Mouse (Mus musculus): Measurements from ENCODE around the gene Als2. TPM values are rescaled to one million over a fixed set of nuclear protein-coding genes. Genes with fewer than 3 reads are reported as not detected.

The Als2 gene
- polyA plus RNA-seq, 1 experiment from 2014 or later = 23.5 TPM

DNA sequence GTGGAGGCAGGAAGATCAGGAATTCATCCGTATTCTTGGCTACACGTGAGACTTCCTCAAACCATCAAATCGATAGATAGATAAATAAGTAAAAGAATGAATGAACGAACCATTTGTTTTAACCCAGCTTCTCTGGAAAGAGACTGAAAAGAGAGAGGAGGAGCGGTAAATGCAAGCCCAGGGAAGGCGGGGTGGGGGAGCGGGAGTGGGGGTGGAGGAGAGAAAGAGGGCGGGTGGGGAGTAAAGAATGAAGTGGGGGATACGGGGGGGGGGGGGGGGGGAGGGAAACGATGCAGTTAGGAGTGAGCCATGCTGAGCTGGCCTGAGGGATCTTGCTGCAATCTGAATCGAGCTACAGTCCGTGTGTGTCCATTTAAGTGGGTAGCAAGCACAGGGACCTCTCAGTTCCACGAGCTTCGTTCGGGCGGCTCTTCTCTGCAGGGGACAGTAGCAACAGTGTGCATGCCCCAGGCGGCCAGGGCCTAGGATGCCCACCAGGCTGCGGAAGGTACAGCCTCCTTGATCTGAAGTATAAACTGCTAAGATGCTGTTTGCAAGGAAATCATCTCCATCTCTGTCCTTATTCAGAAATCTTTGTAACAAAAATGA, 16.4 kb upstream of the Als2 start:
- Histone ChIP-seq H3K27ac (ENCODE audit: low read length) (no peak overlapping the region), H3K4me3 (ENCODE audit: low read depth, low read length) (peak overlapping the region; percentile 34), H3K27me3 (ENCODE audit: control insufficient read depth, insufficient read depth, low read depth, low read length) (no peaks in the 10 kb centered on the region; the same call in 1 of the 2 replicates), H3K4me1 (ENCODE audit: control insufficient read depth, insufficient read depth, low read length) (peaks cover 13% of the 10 kb centered on the region), H3K9me3 (replicated peaks; ENCODE audit: control insufficient read depth, low read length, poor library complexity, severe bottlenecking) (no peaks in the 10 kb centered on the region), H3K36me3 (ENCODE audit: control insufficient read depth, insufficient read depth, low read length) (no peaks in the 10 kb centered on the region), H3K4me2 (ENCODE audit: low read length) (peak overlapping the region; percentile 64), H3K9ac (ENCODE audit: low read depth, low read length) (peak overlapping the region; percentile 70)
- ATAC-seq = peak; percentile 63
- WGBS = under 1% methylated on average over 15 of the region's 18 CpGs

DNA sequence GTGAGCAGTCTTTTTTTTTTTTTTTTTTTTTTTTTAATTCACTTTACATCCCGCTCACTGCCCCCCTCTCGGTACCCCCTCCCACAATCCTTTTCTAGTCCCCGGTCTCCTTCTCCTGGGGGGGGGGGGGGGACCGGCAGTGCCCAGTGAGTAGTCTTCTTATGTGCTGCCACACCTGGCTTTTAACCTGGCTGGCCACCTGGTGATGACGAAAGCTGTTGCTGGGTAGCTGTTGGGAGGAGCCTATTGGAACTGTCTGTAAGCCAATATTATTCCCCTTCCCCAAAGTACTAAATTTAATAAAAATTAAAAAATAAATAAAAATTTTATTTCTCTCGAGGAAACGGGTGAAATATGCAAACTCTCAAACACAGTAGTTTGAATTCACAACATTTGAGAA, 15.7 kb upstream of the Als2 start:
- H3K27me3 ChIP-seq (ENCODE audit: control insufficient read depth, insufficient read depth, low read depth, low read length) = no peaks in the 10 kb centered on the region; the same call in 1 of the 2 replicates
- peak; percentile 77; the same call in 1 of the 2 replicates for ATAC-seq
- peak overlapping the region; percentile 70; the same call in 1 of the 2 replicates for H3K9ac ChIP-seq (ENCODE audit: low read depth, low read length)
- H3K4me1 ChIP-seq (ENCODE audit: control insufficient read depth, insufficient read depth, low read length) = peaks cover 13% of the 10 kb centered on the region
- no peaks in the 10 kb centered on the region for H3K36me3 ChIP-seq (ENCODE audit: control insufficient read depth, insufficient read depth, low read length)
- H3K9me3 ChIP-seq (replicated peaks; ENCODE audit: control insufficient read depth, low read length, poor library complexity, severe bottlenecking) = no peaks in the 10 kb centered on the region
- H3K27ac ChIP-seq (ENCODE audit: low read length) = no peak overlapping the region
- 9% methylated on average over 4 of the region's 7 CpGs for WGBS
- peak overlapping the region; percentile 34 for H3K4me3 ChIP-seq (ENCODE audit: low read depth, low read length)
- H3K4me2 ChIP-seq (ENCODE audit: low read length) = peak overlapping the region; percentile 64

DNA sequence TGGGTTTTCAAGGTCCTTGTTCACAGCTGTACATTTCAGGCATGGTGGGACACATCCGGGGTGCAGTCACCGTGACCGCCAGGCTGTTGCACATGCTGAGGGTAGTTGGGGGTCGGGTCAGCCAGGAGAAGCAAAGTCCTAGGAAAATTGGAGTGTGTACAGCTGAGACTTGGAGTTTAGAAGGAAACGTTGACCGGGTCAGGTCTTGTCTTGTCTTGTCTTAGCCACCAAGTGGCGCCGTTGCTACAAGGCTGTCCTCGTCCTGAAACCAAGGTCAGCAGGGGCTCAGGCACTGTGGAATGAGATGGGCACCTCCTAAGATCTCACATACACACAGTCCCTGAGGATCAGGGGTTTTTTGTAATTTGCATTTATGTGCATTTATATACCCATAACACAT, 10.6 kb upstream of the Als2 start:
- WGBS = 5% methylated on average over 9 of the region's 9 CpGs
- H3K27me3 ChIP-seq (ENCODE audit: control insufficient read depth, insufficient read depth, low read depth, low read length) = no peaks in the 10 kb centered on the region
- H3K9me3 ChIP-seq (replicated peaks; ENCODE audit: control insufficient read depth, low read length, poor library complexity, severe bottlenecking) = no peaks in the 10 kb centered on the region
- no peak overlapping the region for H3K27ac ChIP-seq (ENCODE audit: low read length)
- H3K4me2 ChIP-seq (ENCODE audit: low read length) = no peak overlapping the region
- no peaks in the 10 kb centered on the region for H3K4me1 ChIP-seq (ENCODE audit: control insufficient read depth, insufficient read depth, low read length)
- H3K4me3 ChIP-seq (ENCODE audit: low read depth, low read length) = no peak overlapping the region
- H3K9ac ChIP-seq (ENCODE audit: low read depth, low read length) = no peak overlapping the region
- H3K36me3 ChIP-seq (ENCODE audit: control insufficient read depth, insufficient read depth, low read length) = no peaks in the 10 kb centered on the region
- ATAC-seq = peak; percentile 29; the same call in 1 of the 2 replicates

GRCm38 (mm10) chr1:59243770-59244169, 6.7 kb upstream of the Als2 start:
- Histone ChIP-seq H3K4me1 (ENCODE audit: control insufficient read depth, insufficient read depth, low read length) (no peaks in the 10 kb centered on the region), H3K4me2 (ENCODE audit: low read length) (no peak overlapping the region), H3K27me3 (ENCODE audit: control insufficient read depth, insufficient read depth, low read depth, low read length) (no peaks in the 10 kb centered on the region), H3K9ac (ENCODE audit: low read depth, low read length) (no peak overlapping the region), H3K4me3 (ENCODE audit: low read depth, low read length) (no peak overlapping the region), H3K36me3 (ENCODE audit: control insufficient read depth, insufficient read depth, low read length) (no peaks in the 10 kb centered on the region), H3K9me3 (replicated peaks; ENCODE audit: control insufficient read depth, low read length, poor library complexity, severe bottlenecking) (no peaks in the 10 kb centered on the region), H3K27ac (ENCODE audit: low read length) (no peak overlapping the region)
- 67% methylated on average over 2 of the region's 2 CpGs for WGBS
- no peak for ATAC-seq

- Histone ChIP-seq H3K4me3 (ENCODE audit: low read depth, low read length) (peak overlapping the region; percentile 74), H3K4me2 (ENCODE audit: low read length) (peak overlapping the region; percentile 88), H3K27me3 (ENCODE audit: control insufficient read depth, insufficient read depth, low read depth, low read length) (no peaks in the 10 kb centered on the region), H3K27ac (ENCODE audit: low read length) (peak overlapping the region; percentile 85), H3K4me1 (ENCODE audit: control insufficient read depth, insufficient read depth, low read length) (peaks cover 12% of the 10 kb centered on the region), H3K9ac (ENCODE audit: low read depth, low read length) (peak overlapping the region; percentile 69), H3K36me3 (ENCODE audit: control insufficient read depth, insufficient read depth, low read length) (no peaks in the 10 kb centered on the region), H3K9me3 (replicated peaks; ENCODE audit: control insufficient read depth, low read length, poor library complexity, severe bottlenecking) (no peaks in the 10 kb centered on the region)
- WGBS = under 1% methylated on average over 19 of the region's 19 CpGs
- peak; percentile 52 for ATAC-seq
Observed at GRCm38 (mm10) chr1:59237614-59238211, 682 bp upstream of the Als2 start.

GRCm38 (mm10) chr1:59229187-59229586, 7.8 kb downstream of the Als2 start:
- Histone ChIP-seq H3K9me3 (replicated peaks; ENCODE audit: control insufficient read depth, low read length, poor library complexity, severe bottlenecking) (no peaks in the 10 kb centered on the region), H3K27me3 (ENCODE audit: control insufficient read depth, insufficient read depth, low read depth, low read length) (no peaks in the 10 kb centered on the region), H3K4me2 (ENCODE audit: low read length) (no peak overlapping the region), H3K36me3 (ENCODE audit: control insufficient read depth, insufficient read depth, low read length) (no peaks in the 10 kb centered on the region), H3K9ac (ENCODE audit: low read depth, low read length) (no peak overlapping the region), H3K4me3 (ENCODE audit: low read depth, low read length) (no peak overlapping the region), H3K4me1 (ENCODE audit: control insufficient read depth, insufficient read depth, low read length) (no peaks in the 10 kb centered on the region), H3K27ac (ENCODE audit: low read length) (no peak overlapping the region)
- 31% methylated on average over 4 of the region's 4 CpGs for WGBS
- no peak for ATAC-seq

DNA sequence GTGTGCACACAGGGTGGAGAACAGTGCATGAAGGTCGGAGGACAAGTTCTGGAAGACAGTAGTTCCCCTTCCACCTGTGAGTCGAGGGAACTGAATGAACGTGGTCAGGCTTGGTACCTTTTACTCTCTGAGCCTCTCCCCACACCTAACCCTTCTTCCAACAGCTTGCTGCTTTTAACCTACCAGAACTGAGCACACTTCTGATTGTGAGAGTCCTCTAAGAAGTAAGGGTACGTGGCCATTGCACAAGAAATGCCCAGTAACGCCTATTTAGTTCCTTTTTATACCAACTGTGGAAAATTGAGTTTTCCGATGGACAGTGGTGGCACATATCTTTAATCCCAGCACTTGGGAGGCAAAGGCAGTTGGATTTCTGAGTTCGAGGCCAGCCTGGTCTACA, 8.5 kb downstream of the Als2 start:
- H3K4me2 ChIP-seq (ENCODE audit: low read length) = no peak overlapping the region
- 87% methylated on average over 7 of the region's 7 CpGs for WGBS
- ATAC-seq = no peak
- H3K4me3 ChIP-seq (ENCODE audit: low read depth, low read length) = no peak overlapping the region
- no peak overlapping the region for H3K9ac ChIP-seq (ENCODE audit: low read depth, low read length)
- H3K27me3 ChIP-seq (ENCODE audit: control insufficient read depth, insufficient read depth, low read depth, low read length) = no peaks in the 10 kb centered on the region
- no peaks in the 10 kb centered on the region for H3K4me1 ChIP-seq (ENCODE audit: control insufficient read depth, insufficient read depth, low read length)
- no peaks in the 10 kb centered on the region for H3K9me3 ChIP-seq (replicated peaks; ENCODE audit: control insufficient read depth, low read length, poor library complexity, severe bottlenecking)
- no peak overlapping the region for H3K27ac ChIP-seq (ENCODE audit: low read length)
- no peaks in the 10 kb centered on the region for H3K36me3 ChIP-seq (ENCODE audit: control insufficient read depth, insufficient read depth, low read length)

GRCm38 (mm10) chr1:59222101-59222825, 14.8 kb downstream of the Als2 start:
- ATAC-seq = no peak
- Histone ChIP-seq H3K9ac (ENCODE audit: low read depth, low read length) (no peak overlapping the region), H3K36me3 (ENCODE audit: control insufficient read depth, insufficient read depth, low read length) (no peaks in the 10 kb centered on the region), H3K27ac (ENCODE audit: low read length) (no peak overlapping the region), H3K27me3 (ENCODE audit: control insufficient read depth, insufficient read depth, low read depth, low read length) (no peaks in the 10 kb centered on the region), H3K4me2 (ENCODE audit: low read length) (no peak overlapping the region), H3K9me3 (replicated peaks; ENCODE audit: control insufficient read depth, low read length, poor library complexity, severe bottlenecking) (no peaks in the 10 kb centered on the region), H3K4me1 (ENCODE audit: control insufficient read depth, insufficient read depth, low read length) (no peaks in the 10 kb centered on the region), H3K4me3 (ENCODE audit: low read depth, low read length) (no peak overlapping the region)
- 94% methylated on average over 7 of the region's 7 CpGs for WGBS

DNA sequence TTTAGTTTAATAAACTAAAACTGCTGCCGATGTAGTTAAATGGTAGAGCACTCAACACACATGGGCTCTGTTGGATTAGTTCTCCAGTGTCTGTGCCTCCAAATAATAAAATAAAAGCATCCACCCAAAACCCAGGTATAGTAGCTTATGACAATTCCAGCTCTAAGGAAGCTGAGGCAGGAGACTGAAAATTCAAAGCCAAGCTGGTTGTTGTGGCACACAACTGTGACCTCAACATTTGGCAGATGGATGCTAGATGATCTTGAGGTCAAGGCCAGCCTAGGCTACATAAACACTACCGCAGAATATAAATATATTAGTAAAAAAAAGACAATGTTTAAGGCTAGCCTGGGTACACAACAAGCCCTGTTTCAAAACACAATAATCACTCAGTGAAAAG, 15.4 kb downstream of the Als2 start:
- WGBS = 97% methylated on average over 2 of the region's 2 CpGs
- Histone ChIP-seq H3K4me1 (ENCODE audit: control insufficient read depth, insufficient read depth, low read length) (no peaks in the 10 kb centered on the region), H3K4me3 (ENCODE audit: low read depth, low read length) (no peak overlapping the region), H3K36me3 (ENCODE audit: control insufficient read depth, insufficient read depth, low read length) (no peaks in the 10 kb centered on the region), H3K27ac (ENCODE audit: low read length) (no peak overlapping the region), H3K9me3 (replicated peaks; ENCODE audit: control insufficient read depth, low read length, poor library complexity, severe bottlenecking) (no peaks in the 10 kb centered on the region), H3K4me2 (ENCODE audit: low read length) (no peak overlapping the region), H3K27me3 (ENCODE audit: control insufficient read depth, insufficient read depth, low read depth, low read length) (no peaks in the 10 kb centered on the region), H3K9ac (ENCODE audit: low read depth, low read length) (no peak overlapping the region)
- no peak for ATAC-seq

Data from midbrain, embryonic 16.5 days (tissue).